Mouse (Mus musculus): ENCODE results near the gene Dgcr8. TPM values are rescaled to one million over a fixed set of nuclear protein-coding genes. Genes with fewer than 3 reads are reported as not detected.

The Dgcr8 gene
- total RNA-seq, 2 experiments from 2014 or later: 46.4 to 56.6 TPM

DNA sequence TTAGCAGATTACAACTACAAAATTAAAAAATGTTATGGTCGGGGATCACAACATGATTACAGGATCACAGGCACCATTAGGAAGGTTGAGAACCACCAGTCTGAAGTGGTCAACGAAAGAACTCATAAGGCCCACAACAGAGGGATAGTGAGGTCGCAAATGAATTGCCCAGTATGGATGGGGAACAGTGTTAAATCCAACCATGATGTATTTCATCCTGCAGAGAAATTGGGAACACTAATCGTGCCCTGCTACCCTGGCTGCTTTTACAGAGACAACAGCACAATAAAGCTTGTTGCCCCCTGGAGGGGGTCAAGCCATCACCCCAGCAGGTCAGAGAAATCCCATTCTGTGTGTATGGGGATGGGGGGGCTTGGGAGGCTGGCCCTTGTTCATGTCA lies 38.8 kb downstream of the Dgcr8 start:
- DNase-seq (ENCODE audit: low spot score in 2 of 2): no peak

DNA sequence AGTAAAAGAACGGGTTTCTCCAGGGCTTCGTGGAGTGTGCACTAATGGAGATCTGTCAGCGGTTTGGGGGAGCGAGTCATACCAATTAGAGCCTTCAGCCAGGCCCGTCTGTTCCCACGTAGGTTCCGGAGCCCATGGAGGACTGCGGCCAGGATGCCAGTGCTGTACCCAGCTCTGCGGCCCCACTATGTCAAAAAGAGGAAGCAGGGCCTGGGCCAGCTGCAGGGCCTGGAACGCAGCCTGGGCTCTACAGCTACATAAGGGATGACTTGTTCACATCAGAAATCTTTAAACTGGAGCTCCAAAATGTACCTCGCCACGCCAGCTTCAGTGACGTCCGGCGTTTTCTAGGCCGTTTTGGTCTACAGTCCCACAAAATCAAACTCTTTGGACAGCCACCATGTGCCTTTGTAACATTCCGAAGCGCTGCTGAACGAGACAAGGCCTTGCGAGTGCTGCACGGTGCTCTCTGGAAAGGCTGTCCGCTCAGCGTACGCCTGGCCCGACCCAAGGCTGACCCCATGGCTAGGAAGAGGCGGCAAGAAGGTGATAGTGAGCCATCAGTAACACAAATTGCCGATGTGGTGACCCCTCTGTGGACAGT lies 39.6 kb downstream of the Dgcr8 start:
- peak in 1 of 2 experiments; percentile 60 for DNase-seq (ENCODE audit: low spot score in 2 of 2)

DNA sequence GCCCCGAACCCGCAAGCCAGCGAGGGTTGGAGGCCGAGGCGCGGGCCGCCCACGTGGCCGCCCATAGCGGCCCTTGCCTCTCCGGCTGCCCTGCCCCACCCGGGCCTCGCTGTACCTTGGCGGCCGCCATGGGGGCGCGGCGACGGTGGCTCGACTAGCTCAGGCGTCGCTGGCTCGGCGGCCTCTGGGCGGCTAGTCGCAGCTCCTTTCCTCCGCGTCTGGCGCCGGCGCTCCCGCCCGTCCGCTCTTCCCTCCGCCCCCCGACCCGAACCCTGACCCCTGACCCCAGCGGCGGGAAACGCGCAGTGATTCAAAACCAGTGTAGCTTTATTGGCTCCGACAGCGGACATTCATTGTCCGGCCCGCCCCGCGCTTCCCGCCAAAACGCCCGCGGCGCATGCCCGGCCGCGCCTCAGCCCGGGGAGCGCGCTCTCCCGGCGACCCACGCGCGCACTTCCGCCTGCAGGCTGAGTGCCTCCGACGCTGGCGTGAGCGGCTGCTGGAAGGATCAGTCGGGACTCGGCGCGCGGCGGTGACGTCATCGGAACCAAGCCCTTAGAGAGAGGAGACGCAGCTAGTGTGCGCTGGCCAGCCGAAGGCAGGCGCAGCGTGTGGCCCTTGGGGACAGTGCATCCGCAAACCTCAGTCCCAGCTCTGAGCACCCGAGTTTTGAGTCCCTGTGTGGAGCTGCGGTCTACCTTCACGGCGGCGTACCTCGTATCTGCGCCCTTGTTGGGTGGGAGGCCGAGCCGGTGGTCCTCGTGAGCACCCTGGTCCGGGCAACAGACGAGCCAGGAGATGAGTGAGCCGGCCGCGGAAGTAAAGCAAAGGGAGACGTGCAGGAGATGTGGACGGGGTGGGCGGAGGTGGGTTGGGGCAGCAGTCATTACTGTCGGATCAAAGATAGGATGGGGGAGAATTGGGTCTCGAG lies 40.3 kb downstream of the Dgcr8 start, which contains the start of the genes Trmt2a and Ranbp1:
Gene Trmt2a, plus strand, starts transcription at position 247 of the 931 bp plus-strand sequence.
Gene Ranbp1, minus strand, starts transcription at position 300 of the 931 bp plus-strand sequence.
- DNase-seq (ENCODE audit: low spot score in 2 of 2): peak; percentile 98 to 99

DNA sequence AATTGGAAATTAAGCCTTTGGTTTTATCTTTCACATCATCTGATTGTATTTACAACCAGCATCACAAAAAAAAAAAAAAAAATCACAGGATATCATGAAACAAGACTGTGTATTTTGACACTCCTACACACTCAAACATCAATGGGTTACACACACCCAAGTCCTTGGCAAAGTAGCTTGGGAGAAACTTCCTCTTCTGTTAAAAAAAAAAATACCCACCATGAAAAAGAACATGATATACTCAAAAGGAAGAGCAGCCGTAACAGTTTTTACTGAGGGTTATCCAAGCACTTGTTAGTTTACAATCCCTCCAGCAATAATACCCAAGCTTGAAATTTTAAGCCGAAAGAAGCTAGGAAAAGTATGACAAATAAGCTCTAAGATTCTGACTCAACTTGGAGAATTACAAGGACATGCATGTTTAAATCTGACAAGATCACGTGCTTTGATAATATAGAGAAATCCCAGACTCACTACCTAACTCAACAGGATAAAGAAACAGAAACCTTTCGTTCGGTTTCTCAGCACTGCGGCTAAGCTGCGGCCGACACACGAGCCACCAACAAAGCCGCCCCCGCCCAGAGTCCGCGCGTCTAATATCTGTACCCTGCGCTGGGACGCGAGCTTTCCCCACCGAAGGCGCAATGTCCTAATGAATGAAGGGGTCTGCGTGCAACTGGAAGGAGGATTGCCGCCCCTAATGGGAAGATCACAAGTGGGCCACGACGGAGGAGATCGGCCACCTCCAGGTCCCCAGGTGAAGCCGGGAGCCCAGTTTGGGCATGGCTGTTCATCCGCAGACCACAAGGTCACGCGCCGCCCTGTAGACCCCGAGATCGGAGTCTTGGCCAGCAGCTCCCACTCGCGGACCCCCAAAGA lies 41.3 kb downstream of the Dgcr8 start:
- DNase-seq (ENCODE audit: low spot score in 2 of 2): peak in 1 of 2 experiments; percentile 33

DNA sequence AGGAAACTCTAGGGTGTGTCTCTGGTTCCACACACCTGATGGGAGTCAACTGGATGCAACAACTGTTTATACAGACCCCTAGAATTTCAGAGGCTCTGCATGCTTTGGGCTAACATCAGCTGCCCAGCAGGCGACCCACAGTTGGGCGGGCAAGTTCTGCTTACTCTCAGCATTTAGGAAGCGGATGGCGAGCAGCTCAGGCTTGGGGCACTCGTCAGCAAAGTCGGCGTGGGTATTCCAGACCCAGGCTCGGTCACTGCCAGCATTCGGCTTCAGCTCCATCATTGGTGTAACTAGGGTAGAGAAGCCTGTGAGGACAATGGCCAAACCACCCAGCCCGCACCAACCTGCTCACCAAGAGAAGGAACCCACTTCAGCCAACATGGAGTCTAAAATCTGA lies 47.5 kb downstream of the Dgcr8 start:
- DNase-seq (ENCODE audit: low spot score in 2 of 2): no peak

DNA sequence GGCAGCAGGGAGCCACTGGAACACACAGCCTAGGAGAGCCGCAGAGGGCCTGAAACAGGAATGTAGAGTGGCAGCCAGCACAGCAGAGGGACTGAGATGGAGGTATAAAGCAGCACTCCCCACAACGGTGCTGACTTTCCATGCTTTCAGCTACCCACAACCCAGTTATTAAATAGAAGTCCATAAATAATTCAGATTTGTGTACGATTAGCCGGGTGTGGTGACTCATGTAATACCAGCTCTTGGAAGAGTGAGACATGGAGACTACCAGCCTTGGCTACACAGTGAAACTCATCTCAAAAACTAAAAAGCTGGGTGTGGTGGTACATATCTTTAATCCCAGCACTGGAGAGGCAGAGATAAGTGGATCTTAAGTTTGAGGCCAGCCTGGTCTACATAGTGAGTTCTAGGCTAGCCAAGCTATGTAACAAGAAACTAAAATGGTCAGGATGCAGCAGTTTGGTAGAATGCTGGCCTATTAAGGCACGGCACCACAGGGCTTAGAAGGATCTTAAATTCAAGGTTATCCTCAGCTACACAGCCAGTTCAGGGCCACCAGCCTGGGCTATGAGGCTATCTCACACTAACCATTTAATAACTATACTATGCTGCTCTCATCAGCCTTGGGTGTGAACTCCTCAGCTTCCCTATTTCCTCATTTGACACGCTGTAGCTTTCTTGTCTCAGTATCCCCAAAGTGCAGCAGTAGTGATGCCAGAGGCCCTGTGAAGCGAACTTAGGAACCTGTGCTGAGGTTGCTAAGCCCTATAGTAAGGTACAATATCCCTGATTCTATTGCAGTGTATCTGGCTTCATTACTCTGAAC lies 52.2 kb downstream of the Dgcr8 start:
- DNase-seq (ENCODE audit: low spot score in 2 of 2): no peak

DNA sequence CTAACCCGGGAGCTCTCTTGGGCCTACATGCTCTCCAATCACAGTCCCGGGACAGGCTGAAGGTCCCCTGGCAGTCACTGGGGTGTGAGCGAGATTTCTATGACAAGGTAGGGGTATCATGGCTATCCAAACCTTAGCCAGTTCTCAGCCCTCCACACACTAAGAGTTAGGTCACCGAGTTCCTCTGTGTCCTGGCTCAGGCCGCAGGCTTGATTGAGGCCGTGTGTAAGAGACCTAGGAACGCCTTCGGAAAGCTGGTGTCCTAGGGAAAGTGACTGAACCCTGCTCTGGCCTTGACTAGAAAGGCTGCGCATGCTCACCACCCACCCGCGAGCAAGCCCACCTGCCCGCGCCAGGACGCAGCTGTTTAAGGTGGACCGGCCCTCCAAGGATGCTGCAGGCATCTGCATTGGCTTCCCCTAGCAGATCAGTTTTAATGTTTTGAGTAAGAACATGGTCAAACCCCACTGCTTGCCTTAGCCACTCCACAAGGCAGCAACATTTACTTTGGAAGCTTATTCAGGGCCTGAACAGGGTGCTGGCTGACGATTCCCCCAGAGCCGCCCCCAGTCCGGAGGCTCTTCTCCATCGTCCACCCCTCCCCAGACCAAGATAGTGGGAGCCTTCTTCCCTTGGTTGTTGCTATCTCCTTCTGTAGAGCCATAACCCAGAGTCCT lies 53.5 kb downstream of the Dgcr8 start:
- DNase-seq (ENCODE audit: low spot score in 2 of 2): peak in 1 of 2 experiments; percentile 63

DNA sequence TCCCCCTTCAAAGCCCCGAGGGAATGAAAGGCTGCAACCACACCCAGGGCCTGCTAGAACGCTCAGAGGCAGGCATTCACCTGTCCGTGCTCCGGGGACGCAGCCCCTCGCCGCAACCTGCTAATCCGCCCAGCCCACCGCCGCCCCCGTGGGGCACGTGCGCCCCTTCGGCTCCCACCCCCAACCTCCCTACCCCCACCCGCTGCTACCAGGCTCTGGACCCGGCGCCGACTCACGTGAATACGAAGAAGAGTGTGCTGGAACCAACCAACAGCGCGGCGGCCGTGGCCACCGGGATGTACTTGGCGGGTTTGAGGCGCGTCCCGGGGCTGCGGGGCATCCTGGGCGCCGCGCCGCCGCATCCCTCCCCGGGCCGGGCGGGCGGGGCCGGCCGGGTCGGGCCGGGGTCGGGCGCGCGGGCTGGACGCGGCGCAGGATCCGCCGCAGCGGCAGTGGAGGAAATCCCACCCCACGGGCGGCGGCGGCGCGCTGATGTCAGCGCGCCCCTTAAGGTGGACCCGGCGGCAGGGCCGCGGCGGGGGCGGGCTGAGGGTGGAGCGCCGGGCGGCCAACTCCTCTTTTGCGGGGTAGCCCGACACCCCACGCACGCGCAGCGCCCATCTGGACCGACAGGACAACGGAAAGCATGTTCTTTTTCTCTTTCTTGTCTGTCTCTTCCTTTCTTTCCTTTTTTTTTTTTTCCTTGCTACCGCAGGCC lies 54.2 kb downstream of the Dgcr8 start, which contains the start of gene Zdhhc8:
Gene Zdhhc8, minus strand, starts transcription at position 466 of the 718 bp plus-strand sequence.
- DNase-seq (ENCODE audit: low spot score in 2 of 2): peak; percentile 74 to 83

DNA sequence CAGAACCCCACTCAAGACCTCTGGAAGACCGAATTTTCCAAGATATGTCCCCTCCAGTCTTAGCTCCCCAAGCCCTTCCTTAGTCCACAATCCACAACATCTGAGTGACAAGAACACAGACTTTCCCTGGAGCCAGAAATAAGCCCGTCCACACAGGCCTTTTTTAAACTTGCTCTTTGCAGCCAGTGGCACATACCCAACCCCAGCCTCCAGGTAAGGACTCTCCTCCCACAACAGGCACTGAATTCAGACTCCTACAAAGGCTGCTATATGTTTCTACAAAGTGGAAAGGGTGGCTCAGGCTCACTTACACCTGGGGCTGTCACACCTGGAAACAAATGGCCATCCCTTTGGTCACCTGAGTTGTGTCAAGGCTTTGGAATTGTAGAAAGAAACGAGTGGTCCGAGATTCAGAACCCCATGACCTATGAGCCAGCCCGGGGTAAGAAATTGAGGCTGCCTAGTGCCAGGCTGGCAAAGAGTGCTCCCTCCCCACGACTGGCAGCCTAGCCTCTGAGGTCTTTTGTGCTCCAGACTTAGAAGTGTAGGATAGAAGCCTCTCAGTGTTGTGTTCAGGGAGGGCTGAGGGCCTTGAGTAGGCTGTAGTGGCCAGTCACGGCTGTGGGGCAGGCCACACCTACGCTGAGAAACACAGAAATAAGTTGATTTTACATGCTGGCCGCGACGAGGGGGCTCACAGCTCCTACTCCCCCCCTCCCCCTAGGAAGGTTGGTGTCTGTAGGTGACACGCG lies 55.0 kb downstream of the Dgcr8 start:
- peak in 1 of 2 experiments; percentile 8 for DNase-seq (ENCODE audit: low spot score in 2 of 2)

DNA sequence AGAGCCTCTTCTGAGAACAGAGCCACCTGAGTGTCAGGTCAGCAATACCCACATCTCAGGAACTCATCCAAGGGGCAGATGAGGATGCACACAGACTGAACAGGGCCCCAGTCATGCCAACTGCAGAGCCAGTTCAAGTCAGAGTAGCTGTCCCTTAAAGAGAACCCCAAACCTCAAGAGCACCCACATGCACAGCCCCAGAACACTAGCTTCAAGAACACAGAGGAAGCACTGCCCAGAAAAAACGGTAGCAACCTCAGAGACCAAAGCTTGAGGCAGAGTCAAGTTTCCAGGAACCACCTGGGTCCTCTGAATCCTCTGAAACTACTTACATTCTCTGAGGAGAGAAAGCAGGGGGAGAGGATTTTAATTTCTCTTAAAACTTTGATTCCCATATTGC lies 55.6 kb downstream of the Dgcr8 start:
- no peak for DNase-seq (ENCODE audit: low spot score in 2 of 2)

DNA sequence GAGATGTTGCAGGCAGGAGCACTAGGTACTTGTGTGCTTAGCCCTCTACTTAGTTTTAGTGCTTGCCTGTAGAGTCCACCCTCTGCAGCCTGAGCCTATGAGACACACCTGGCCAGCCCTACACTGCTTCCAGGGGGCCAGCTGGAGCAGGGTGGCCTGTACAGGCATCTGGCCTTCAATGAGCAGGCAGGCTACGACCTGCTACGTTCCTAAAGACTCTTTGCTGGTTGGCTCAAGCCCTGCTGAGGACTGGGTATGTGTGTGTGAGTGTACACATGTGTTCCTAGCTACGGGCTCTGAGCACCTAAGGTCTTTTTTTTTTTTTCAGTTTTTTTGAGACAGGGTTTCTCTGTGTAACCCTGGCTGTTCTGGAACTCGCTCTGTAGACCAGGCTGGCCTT lies 57.6 kb downstream of the Dgcr8 start:
- peak in 1 of 2 experiments; percentile 7 for DNase-seq (ENCODE audit: low spot score in 2 of 2)

DNA sequence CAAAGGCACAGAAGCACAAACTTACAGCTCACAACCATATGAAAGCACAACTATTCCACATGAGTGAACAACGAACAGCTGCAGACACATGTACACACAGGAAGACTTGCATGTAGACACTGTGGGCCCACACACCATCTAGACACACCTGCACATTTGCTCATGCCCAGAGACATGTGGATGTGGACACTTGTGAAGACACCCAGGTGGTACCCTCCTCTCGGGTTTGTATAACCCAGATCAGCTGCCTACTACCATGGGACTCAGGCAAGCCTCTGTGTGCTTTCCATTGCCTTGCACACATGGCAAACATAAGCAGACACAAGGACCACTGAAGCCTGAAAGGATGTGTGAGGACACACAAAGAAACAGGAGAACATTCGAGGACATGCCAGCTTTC lies 58.0 kb downstream of the Dgcr8 start:
- DNase-seq (ENCODE audit: low spot score in 2 of 2): no peak

DNA sequence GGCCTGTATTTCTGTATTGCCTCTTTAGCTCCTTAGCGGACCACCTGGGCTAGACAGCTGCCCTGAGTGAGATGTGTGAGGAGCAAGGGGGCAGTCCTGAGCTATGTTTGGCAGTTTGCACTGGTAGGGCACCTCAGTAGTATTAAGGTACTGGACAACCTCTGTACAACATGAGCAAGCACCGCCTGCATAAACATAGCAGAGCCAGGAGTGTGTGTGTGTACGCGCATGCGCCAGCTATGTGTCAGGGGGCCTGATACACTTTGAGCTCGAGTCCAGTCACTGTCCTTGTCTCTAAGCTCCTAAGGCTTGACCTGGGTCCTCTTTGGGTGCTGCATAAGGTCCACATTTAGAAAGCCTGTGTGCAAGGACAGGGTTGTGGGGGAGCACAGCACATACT lies 58.4 kb downstream of the Dgcr8 start:
- DNase-seq (ENCODE audit: low spot score in 2 of 2): no peak

DNA sequence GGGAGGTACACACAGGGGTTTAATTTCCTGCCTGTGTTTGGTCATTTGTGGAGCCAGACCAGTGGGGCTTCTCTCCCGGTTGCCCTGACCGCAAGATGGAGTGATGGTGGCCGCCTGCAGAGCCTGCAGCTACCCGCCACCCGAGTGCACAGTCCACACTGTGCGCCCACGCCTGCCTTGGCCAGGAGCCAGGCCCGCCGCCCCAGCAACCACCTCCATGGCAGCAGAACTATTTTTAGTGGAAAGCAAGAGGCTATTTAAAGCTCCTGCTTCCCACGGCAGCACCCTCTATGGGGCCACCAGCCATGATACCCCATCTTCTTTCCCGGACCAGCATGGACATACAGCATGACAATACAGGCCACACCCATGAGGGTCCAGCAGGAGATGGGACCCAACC lies 59.4 kb downstream of the Dgcr8 start:
- no peak for DNase-seq (ENCODE audit: low spot score in 2 of 2)

DNA sequence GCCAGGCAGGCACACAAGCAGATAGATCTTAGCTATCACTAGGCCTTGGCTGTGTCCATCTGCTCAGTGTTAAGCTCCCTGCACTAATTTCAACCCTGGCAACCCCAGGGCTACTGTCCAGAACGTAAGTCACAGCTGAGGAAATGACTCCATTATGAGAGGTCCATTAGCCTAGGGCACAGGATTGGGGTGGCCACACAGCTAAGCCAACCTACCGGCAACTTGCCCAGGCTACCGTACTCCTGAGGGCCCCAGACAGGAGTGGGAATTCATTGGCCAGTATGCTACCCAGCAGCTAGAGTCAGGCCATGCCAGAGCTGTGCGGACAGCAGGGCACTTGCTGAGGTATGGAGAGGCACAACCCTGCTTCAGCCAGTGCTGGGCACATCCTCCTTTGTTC lies 60.2 kb downstream of the Dgcr8 start:
- no peak for DNase-seq (ENCODE audit: low spot score in 2 of 2)

DNA sequence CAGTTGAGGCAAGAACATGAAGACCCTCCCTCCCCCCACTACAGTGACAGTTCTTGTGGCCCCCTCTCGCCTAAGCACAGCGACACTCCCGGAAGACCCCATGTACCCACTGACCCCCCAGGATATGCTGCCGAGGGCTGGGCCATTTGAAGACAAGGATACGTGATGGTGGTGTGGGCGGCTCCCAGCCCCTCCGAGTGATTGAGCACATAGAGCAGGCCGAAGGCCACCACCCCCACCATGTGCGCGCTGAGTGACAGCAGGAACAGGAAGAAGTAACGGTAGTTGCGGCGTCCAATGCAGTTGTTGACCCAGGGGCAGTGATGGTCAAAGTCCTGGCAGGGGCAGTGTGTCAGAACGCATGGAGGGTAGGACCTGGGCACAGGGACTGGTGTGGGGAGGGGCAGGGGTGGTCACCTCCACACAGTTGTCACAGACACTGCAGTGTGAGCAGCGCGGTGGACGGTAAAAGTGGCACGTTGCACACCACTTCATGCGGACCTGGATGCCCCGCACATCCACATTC lies 61.1 kb downstream of the Dgcr8 start:
- DNase-seq (ENCODE audit: low spot score in 2 of 2): no peak

DNA sequence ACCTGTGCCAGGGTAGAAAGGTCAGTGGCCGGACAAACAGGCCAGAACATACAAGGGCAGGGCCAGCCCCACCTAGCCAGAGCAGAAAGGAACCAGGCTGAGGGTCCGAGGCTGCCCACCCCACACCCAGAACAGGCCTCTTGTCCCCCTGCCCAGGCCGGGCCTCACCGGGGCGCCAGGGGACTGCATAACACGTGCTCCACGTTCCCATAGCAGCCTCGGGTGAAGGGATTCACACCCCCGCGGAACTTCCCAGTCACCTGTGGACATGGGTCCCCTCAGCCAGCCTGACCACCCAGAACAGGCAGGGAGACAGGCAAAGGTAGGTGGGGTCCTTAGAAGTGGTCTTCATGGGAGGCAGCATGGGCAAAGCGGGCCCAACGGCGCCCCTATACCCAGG lies 61.9 kb downstream of the Dgcr8 start:
- DNase-seq (ENCODE audit: low spot score in 2 of 2): no peak

DNA sequence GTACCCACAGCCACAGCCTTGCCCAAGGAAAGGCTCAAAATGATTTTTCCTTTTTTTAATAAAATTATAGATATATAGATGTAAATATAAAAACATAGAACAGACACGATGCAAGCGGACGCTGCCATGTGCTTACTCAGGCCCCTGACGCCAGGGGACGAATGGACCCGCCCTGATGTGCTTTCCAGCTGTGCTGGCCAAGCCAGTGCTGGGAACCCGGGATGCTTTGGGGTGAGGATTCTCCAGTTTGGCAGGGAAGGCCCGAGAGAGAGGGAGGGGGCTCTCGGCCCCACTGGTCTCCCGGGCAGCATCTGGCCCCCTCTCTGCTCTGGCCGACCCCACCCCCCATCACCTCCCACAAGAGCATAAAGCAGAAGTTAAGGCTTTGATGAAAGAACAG lies 66.9 kb downstream of the Dgcr8 start:
- peak in 1 of 2 experiments; percentile 62 for DNase-seq (ENCODE audit: low spot score in 2 of 2)

Data from gastrocnemius, postnatal 4 days (tissue).